Mouse (Mus musculus): ENCODE measurements at regions not wholly inside any gene's neighbourhood (a gene's known extent, or its start where the extent isn't known, plus 50 kb on each side); places are given as distances from the start of the nearest gene placed in this dataset.
A peak's percentile ranks its signal among the peaks of the same experiment; 100 is the strongest.

- DNase-seq (ENCODE audit: low spot score): no peak
Measured at GRCm38 (mm10) chr14:82998135-82998534, 1445.2 kb upstream of the Pcdh17 start.

GRCm38 (mm10) chr14:83002178-83002911 is 1441.0 kb upstream of the Pcdh17 start:
- DNase-seq (ENCODE audit: low spot score): no peak

GRCm38 (mm10) chr14:83008549-83008948 is 1434.8 kb upstream of the Pcdh17 start:
- DNase-seq (ENCODE audit: low spot score): peak; percentile 27

GRCm38 (mm10) chr14:83021886-83022285 is 1421.5 kb upstream of the Pcdh17 start:
- DNase-seq (ENCODE audit: low spot score): no peak
